Mouse (Mus musculus) thymus, adult 2 months (tissue): ENCODE measurements around the gene Ergic3. TPM values are rescaled to one million over a fixed set of nuclear protein-coding genes. Genes with fewer than 3 reads are reported as not detected.

ENCODE experiments used
- DNase-seq: peaks from one replicate; pipeline ENCODE4 v3.0.0; 2021
- H3K27ac ChIP-seq: fragments of 200-500 bp; 2 replicates; pipeline ENCODE4 v1.5.1; 2012; ENCODE audit warnings: low read length, control low read depth; ENCODE audit not compliant: control insufficient read depth, insufficient read depth
- H3K27me3 ChIP-seq: fragments of 200-500 bp; 2 replicates; pipeline ENCODE4 v1.6.1; 2012; ENCODE audit warnings: mild to moderate bottlenecking, low read length, moderate library complexity, mixed read lengths; ENCODE audit not compliant: control insufficient read depth, insufficient read depth
- H3K36me3 ChIP-seq: fragments of 200-500 bp; 2 replicates; pipeline ENCODE4 v1.6.1; 2012; ENCODE audit warnings: mild to moderate bottlenecking, low read length, moderate library complexity; ENCODE audit not compliant: control insufficient read depth, insufficient read depth
- H3K4me1 ChIP-seq: fragments of 200-500 bp; replicated peaks from 2 replicates; pipeline ENCODE4 v1.6.1; 2012; ENCODE audit warnings: low read length; ENCODE audit not compliant: control insufficient read depth, insufficient read depth
- H3K4me3 ChIP-seq: fragments of 200-500 bp; 2 replicates; pipeline ENCODE4 v1.5.1; 2012; ENCODE audit warnings: mild to moderate bottlenecking, low read length, control low read depth, moderate library complexity; ENCODE audit not compliant: control insufficient read depth, insufficient read depth
- CTCF ChIP-seq: fragments of 200-500 bp; IDR thresholded peaks from 2 replicates; pipeline ENCODE4 v1.5.1; 2012; ENCODE audit warnings: mild to moderate bottlenecking, control low read depth, low read length, moderate library complexity, borderline replicate concordance; ENCODE audit not compliant: control insufficient read depth, poor library complexity, insufficient read depth; ENCODE audit errors: extremely low read depth
- POLR2A ChIP-seq: fragments of 200-500 bp; IDR thresholded peaks from 2 replicates; pipeline ENCODE4 v1.6.1; 2012; ENCODE audit warnings: mild to moderate bottlenecking, low read length, control low read depth, moderate library complexity; ENCODE audit not compliant: control insufficient read depth, poor library complexity, insufficient read depth; ENCODE audit errors: extremely low read depth
- WGBS: fragments of 180-500 bp; shearing (Covaris S2); methylation state at CpG from one replicate; pipeline ENCODE4 v1.1.7; 2018; 5-methylcytosine and 5-hydroxymethylcytosine counted together
- polyA plus RNA-seq: library from polyadenylated mRNA; depleted of rRNA; stranded (reverse); fragments of >200 nt; gene quantifications from 2 replicates; pipeline ENCODE4 v1.2.3, GENCODE M21; 2012; rRNA removed

The Ergic3 gene
- 273 and 293 TPM in 2 replicates for polyA plus RNA-seq

GRCm38 (mm10) chr2:156007888-156008532 lies at the start of gene Ergic3, which contains the start of gene 6430550D23Rik:
TSS of gene Ergic3 (plus strand) at chr2:156008045.
TSS of gene 6430550D23Rik (minus strand) at chr2:156007977.
- peaks cover 8% of the 10 kb centered on the region for H3K4me1 ChIP-seq

DNA sequence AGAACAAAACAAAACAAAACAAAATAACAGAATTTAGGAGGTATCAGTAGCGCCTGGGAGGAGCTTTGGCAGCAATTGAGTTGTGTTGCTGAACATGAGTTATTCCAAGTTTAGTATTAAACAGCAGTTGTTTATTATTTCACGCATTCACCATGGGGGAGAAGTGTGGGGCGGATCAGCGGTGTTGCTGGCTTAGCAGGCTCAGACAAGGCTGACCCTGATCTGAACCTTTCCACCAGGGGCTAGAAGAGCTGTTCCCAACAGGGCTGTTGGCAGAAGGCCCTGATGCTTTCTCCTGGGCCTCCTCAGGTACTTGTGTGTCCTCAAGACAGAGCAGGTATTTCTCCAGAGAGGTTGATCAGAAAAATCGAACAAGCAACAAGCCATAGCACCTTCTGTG lies 47.9 kb upstream of the Ergic3 start:
- DNase-seq = no peak
- H3K36me3 ChIP-seq = peaks cover 8% of the 10 kb centered on the region
- no peaks in the 10 kb centered on the region for H3K4me1 ChIP-seq
- H3K27me3 ChIP-seq = no peaks in the 10 kb centered on the region
- 96% methylated on average over 5 of the region's 5 CpGs for WGBS
- H3K4me3 ChIP-seq = no peak overlapping the region
- TF ChIP-seq CTCF = no peak
- no peak for TF ChIP-seq POLR2A
- no peak overlapping the region for H3K27ac ChIP-seq

More at GRCm38 (mm10) chr2:156007888-156008532, at the start of gene Ergic3, which contains the start of gene 6430550D23Rik:
- WGBS = under 1% methylated on average over 45 of the region's 45 CpGs
- peaks cover 24% of the 10 kb centered on the region for H3K36me3 ChIP-seq
- H3K27me3 ChIP-seq = no peaks in the 10 kb centered on the region
- peak within 1 kb of the TSS; percentile 7; the same call in 1 of the 2 replicates for H3K27ac ChIP-seq
- DNase-seq = peak; percentile 99
- peak within 1 kb of the TSS; percentile 86 for H3K4me3 ChIP-seq
- TF ChIP-seq POLR2A = peak; percentile 66
- 0 out of 2 replicates have a peak, but pooled peaks have one; percentile 39 for TF ChIP-seq CTCF

DNA sequence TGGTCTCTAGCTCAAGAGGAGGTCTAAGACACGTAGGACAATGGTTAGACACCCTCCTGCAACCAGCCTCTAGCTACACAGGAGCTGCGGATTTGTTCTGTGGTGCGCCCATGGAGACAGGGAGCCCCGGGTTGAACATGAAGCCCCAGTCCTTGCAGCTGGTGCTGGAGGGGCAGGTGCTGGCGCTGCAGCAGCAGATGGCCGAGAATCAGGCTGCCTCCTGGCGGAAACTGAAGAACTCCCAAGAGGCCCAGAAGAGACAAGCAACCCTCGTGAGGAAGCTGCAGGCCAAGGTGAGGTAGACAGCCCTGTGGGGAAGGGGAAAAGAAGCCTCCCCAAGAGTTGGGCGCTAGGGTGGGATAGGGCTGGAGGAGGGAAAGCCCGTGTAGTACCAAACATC lies 46.0 kb upstream of the Ergic3 start:
- peaks cover 14% of the 10 kb centered on the region for H3K36me3 ChIP-seq
- no peaks in the 10 kb centered on the region for H3K4me1 ChIP-seq
- WGBS = 94% methylated on average over 10 of the region's 10 CpGs
- no peak overlapping the region for H3K4me3 ChIP-seq
- DNase-seq = no peak
- no peak overlapping the region for H3K27ac ChIP-seq
- TF ChIP-seq POLR2A (no peak), CTCF (no peak)
- no peaks in the 10 kb centered on the region for H3K27me3 ChIP-seq

GRCm38 (mm10) chr2:155962991-155963390 lies 44.9 kb upstream of the Ergic3 start:
- H3K4me1 ChIP-seq = no peaks in the 10 kb centered on the region
- 91% methylated on average over 1 of the region's 1 CpGs for WGBS
- H3K27ac ChIP-seq = no peak overlapping the region
- TF ChIP-seq CTCF = no peak
- DNase-seq = peak; percentile 30
- no peaks in the 10 kb centered on the region for H3K27me3 ChIP-seq
- no peak overlapping the region for H3K4me3 ChIP-seq
- peaks cover 20% of the 10 kb centered on the region for H3K36me3 ChIP-seq

- H3K36me3 ChIP-seq = peaks cover 31% of the 10 kb centered on the region
- no peak overlapping the region for H3K27ac ChIP-seq
- H3K27me3 ChIP-seq = no peaks in the 10 kb centered on the region
- H3K4me1 ChIP-seq = peaks cover 24% of the 10 kb centered on the region
- no peak for TF ChIP-seq CTCF
- no peak for TF ChIP-seq POLR2A
- no peak for DNase-seq
- H3K4me3 ChIP-seq = no peak overlapping the region
- WGBS = 95% methylated on average over 6 of the region's 6 CpGs
These were observed 34.5 kb upstream of the Ergic3 start for GRCm38 (mm10) chr2:155973348-155973747.

DNA sequence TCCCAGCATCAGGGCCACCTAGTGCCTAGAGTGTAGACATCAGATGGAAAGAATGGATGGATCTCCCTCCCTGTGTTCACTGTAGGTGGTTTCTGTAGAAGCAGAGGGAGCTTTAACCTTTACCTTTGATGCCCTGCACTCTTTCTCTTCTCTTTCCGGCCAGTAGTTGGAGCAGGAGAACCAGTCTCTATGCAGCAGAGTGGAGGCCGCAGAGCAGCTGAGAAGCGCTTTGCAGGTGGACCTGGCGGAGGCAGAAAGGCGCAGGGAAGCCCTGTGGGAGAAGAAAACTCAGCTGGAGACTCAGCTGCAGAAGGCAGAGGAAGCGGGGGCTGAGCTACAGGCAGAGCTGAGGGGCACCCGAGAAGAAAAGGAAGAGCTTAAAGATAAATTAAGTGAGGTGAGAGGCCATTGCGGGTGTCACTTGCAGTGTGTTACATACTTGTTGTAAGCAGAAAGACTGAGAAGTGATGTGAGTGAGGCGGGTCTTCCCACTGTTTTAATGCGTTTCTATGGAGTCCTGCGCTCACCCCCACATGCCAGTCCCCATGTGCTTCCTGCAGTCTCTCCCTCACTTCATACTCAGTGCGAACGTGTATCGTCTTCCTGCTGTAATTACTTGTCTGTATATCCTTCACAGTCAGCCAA lies 33.6 kb upstream of the Ergic3 start:
- H3K4me3 ChIP-seq = peak overlapping the region; percentile 1; the same call in 1 of the 2 replicates

More for the DNA sequence above, 33.6 kb upstream of the Ergic3 start:
- 66% methylated on average over 14 of the region's 14 CpGs for WGBS
- Histone ChIP-seq H3K36me3 (peaks cover 24% of the 10 kb centered on the region), H3K4me1 (peaks cover 28% of the 10 kb centered on the region), H3K27me3 (no peaks in the 10 kb centered on the region), H3K27ac (peak overlapping the region; percentile 82)
- DNase-seq = peak; percentile 68
- TF ChIP-seq POLR2A = no peak
- TF ChIP-seq CTCF = peak; percentile 60; the same call in 1 of the 2 replicates
